Mouse (Mus musculus): ENCODE measurements around the gene Gm21394.
"Not testable (repeated sequence)": the region's sequence is repeated elsewhere in the genome, so short reads cannot be mapped to it uniquely, and the experiment has no call there.

The Gm21394 gene

GRCm38 (mm10) chrY:84564807-84565206 lies at the start of gene Gm21394:
Gm21394 (minus strand) TSS chrY:84564907.
- DNase-seq: not testable (repeated sequence)
